Comparison of ENCODE assay signal across 8 mouse cellular contexts in genomic region chr7:116198407-116198806, GRCm38 (mm10).
DNase-seq lines count a peak whose midpoint lies in the region; ATAC-seq and TF ChIP-seq lines count a peak whose summit lies in the region.

No protein-coding gene starts in this region.

- H3K4me3 ChIP-seq in embryonic facial prominence, embryonic 15.5 days (replicated peaks): peak overlapping the region; percentile 19
- peak overlapping the region; percentile 19 for H3K4me3 ChIP-seq in stomach, postnatal 0 days (ENCODE audit: low read depth, low read length)

- peak overlapping the region; percentile 6; the same call in 1 of the 2 replicates for H3K9ac ChIP-seq in embryonic facial prominence, embryonic 15.5 days
- H3K9ac ChIP-seq in stomach, postnatal 0 days (ENCODE audit: low read length): peak overlapping the region; percentile 41; the same call in 1 of the 2 replicates

- peaks cover 22% of the 10 kb centered on the region for H3K4me1 ChIP-seq in embryonic facial prominence, embryonic 15.5 days
- H3K4me1 ChIP-seq in stomach, postnatal 0 days (replicated peaks; ENCODE audit: control insufficient read depth, insufficient read depth): peaks cover 7% of the 10 kb centered on the region; the same call in 1 of the 2 replicates

- no peak for TF ChIP-seq EP300 in stomach, postnatal 0 days (optimal IDR thresholded peaks at IDR 0.05)

- H3K36me3 ChIP-seq in embryonic facial prominence, embryonic 15.5 days: no peaks in the 10 kb centered on the region
- no peaks in the 10 kb centered on the region for H3K36me3 ChIP-seq in stomach, postnatal 0 days (ENCODE audit: control insufficient read depth, insufficient read depth, low read length)

- DNase-seq in urinary bladder, adult 18-20 months (ENCODE audit: low spot score in 2 of 2): peak; percentile 34 to 53
- DNase-seq in urinary bladder, postnatal 10 days (ENCODE audit: low spot score): no peak
- peak; percentile 60 for DNase-seq in kidney, postnatal 10 days
- DNase-seq in stomach, postnatal 0 days (ENCODE audit: low spot score): peak; percentile 82
- DNase-seq in layer of hippocampus, postnatal 36 days: no peak

- peak overlapping the region; percentile 55 for H3K27ac ChIP-seq in embryonic facial prominence, embryonic 15.5 days (replicated peaks)
- H3K27ac ChIP-seq in stomach, postnatal 0 days (replicated peaks): peak overlapping the region; percentile 77

- 13% methylated on average over 7 of the region's 7 CpGs for WGBS in embryonic facial prominence, embryonic 15.5 days
- 7% methylated on average over 7 of the region's 7 CpGs for WGBS in stomach, postnatal 0 days

- no peaks in the 10 kb centered on the region for H3K27me3 ChIP-seq in embryonic facial prominence, embryonic 15.5 days
- H3K27me3 ChIP-seq in stomach, postnatal 0 days (ENCODE audit: control insufficient read depth, insufficient read depth, low read length): no peaks in the 10 kb centered on the region

- H3K9me3 ChIP-seq in embryonic facial prominence, embryonic 15.5 days (replicated peaks): no peaks in the 10 kb centered on the region
- no peaks in the 10 kb centered on the region for H3K9me3 ChIP-seq in stomach, postnatal 0 days (ENCODE audit: control insufficient read depth, low read length)

- ATAC-seq in embryonic facial prominence, embryonic 15.5 days (ENCODE audit: insufficient number of reproducible peaks, low FRiP score, low TSS enrichment, low read depth): peak; percentile 69
- ATAC-seq in stomach, postnatal 0 days (ENCODE audit: low FRiP score, low TSS enrichment): peak; percentile 76
- no peak for ATAC-seq in activated CD4-positive, CD25-positive, alpha-beta regulatory T cell, adult 4 months
- ATAC-seq in CD4-positive, CD25-positive, alpha-beta regulatory T cell, adult 4 months: no peak

- TF ChIP-seq CTCF in stomach, postnatal 0 days (IDR thresholded peaks at IDR 0.05; ENCODE audit: low read depth): peak; percentile 42

- H3K4me2 ChIP-seq in embryonic facial prominence, embryonic 15.5 days (replicated peaks): peak overlapping the region; percentile 28
- H3K4me2 ChIP-seq in stomach, postnatal 0 days (replicated peaks; ENCODE audit: low read depth): peak overlapping the region; percentile 40

Comparison
In these comparisons a context has a peak if more than half of its experiments do, and no peak if none do; other contexts are left out.
1. DNase-seq: peak in urinary bladder, adult 18-20 months (2 of 2), kidney, postnatal 10 days (single experiment) and stomach, postnatal 0 days (single experiment); none in urinary bladder, postnatal 10 days (single experiment) and layer of hippocampus, postnatal 36 days (0 of 2).
2. ATAC-seq: peak in embryonic facial prominence, embryonic 15.5 days (single experiment) and stomach, postnatal 0 days (single experiment); none in activated CD4-positive, CD25-positive, alpha-beta regulatory T cell, adult 4 months (single experiment) and CD4-positive, CD25-positive, alpha-beta regulatory T cell, adult 4 months (single experiment).